Mouse (Mus musculus) embryonic fibroblast, embryonic 13.5 days (primary cell): ENCODE results near the gene Cep57. TPM values are rescaled to one million over a fixed set of nuclear protein-coding genes. Genes with fewer than 3 reads are reported as not detected.

Experiments
- H3K27ac ChIP-seq: 2 replicates; pipeline ENCODE4 v1.5.1; 2012; ENCODE audit warnings: low read length, control low read depth, inconsistent platforms; ENCODE audit not compliant: insufficient read depth
- H3K4me1 ChIP-seq: 2 replicates; pipeline ENCODE4 v1.6.1; 2011; ENCODE audit warnings: low read length; ENCODE audit not compliant: control insufficient read depth, insufficient read depth
- H3K4me3 ChIP-seq: 2 replicates; pipeline ENCODE4 v1.5.1; 2011; ENCODE audit warnings: mild to moderate bottlenecking, control low read depth, low read length; ENCODE audit not compliant: insufficient read depth
- CTCF ChIP-seq: IDR thresholded peaks from 2 replicates; pipeline ENCODE4 v1.5.1; 2011; ENCODE audit warnings: mild to moderate bottlenecking, control low read depth, low read length, moderate library complexity, borderline replicate concordance; ENCODE audit not compliant: insufficient read depth
- POLR2A ChIP-seq: IDR thresholded peaks from 2 replicates; pipeline ENCODE4 v1.6.1; 2011; ENCODE audit warnings: low read depth, mild to moderate bottlenecking, control low read depth, low read length, moderate library complexity
- polyA plus RNA-seq: library from polyadenylated mRNA; stranded (reverse); fragments of >200 nt; gene quantifications from 2 replicates; pipeline ENCODE4 v1.2.4, GENCODE M21; 2011; ENCODE audit warnings: low read depth; ENCODE audit not compliant: missing spikeins, insufficient read length

Gene Cep57
- polyA plus RNA-seq = 29.4 and 42.4 TPM in 2 replicates

GRCm38 (mm10) chr9:13826832-13827405 lies at the start of gene Cep57:
Gene Cep57, minus strand, starts transcription at chr9:13827107.
- peak within 1 kb of the TSS; percentile 89 for H3K4me3 ChIP-seq
- H3K4me1 ChIP-seq = peaks cover 4% of the 10 kb centered on the region
- TF ChIP-seq CTCF (no peak), POLR2A (peak; percentile 79)
- peak within 1 kb of the TSS; percentile 82 for H3K27ac ChIP-seq

GRCm38 (mm10) chr9:13875340-13875739 lies 48.4 kb upstream of the Cep57 start:
- H3K4me3 ChIP-seq = no peak overlapping the region
- TF ChIP-seq POLR2A (no peak), CTCF (no peak)
- H3K27ac ChIP-seq = peak overlapping the region; percentile 5; the same call in 1 of the 2 replicates
- H3K4me1 ChIP-seq = peaks cover 6% of the 10 kb centered on the region; the same call in 1 of the 2 replicates

- Histone ChIP-seq H3K4me1 (peaks cover 6% of the 10 kb centered on the region; the same call in 1 of the 2 replicates), H3K27ac (no peak overlapping the region), H3K4me3 (no peak overlapping the region)
- TF ChIP-seq POLR2A (no peak), CTCF (no peak)
These were observed 47.5 kb upstream of the Cep57 start for GRCm38 (mm10) chr9:13874359-13874758.

GRCm38 (mm10) chr9:13871631-13872030 lies 44.7 kb upstream of the Cep57 start:
- Histone ChIP-seq H3K4me1 (peaks cover 6% of the 10 kb centered on the region; the same call in 1 of the 2 replicates), H3K4me3 (no peak overlapping the region), H3K27ac (no peak overlapping the region)
- TF ChIP-seq CTCF (no peak), POLR2A (no peak)

- TF ChIP-seq CTCF (no peak), POLR2A (no peak)
- H3K4me1 ChIP-seq = no peaks in the 10 kb centered on the region
- no peak overlapping the region for H3K27ac ChIP-seq
- no peak overlapping the region for H3K4me3 ChIP-seq
These were observed 40.7 kb upstream of the Cep57 start for GRCm38 (mm10) chr9:13867646-13868045.

GRCm38 (mm10) chr9:13856777-13857176 lies 29.9 kb upstream of the Cep57 start:
- Histone ChIP-seq H3K4me1 (no peaks in the 10 kb centered on the region), H3K27ac (no peak overlapping the region), H3K4me3 (no peak overlapping the region)
- no peak for TF ChIP-seq CTCF
- no peak for TF ChIP-seq POLR2A

GRCm38 (mm10) chr9:13856247-13856646 lies 29.3 kb upstream of the Cep57 start:
- no peaks in the 10 kb centered on the region for H3K4me1 ChIP-seq
- no peak overlapping the region for H3K4me3 ChIP-seq
- H3K27ac ChIP-seq = no peak overlapping the region
- no peak for TF ChIP-seq CTCF
- TF ChIP-seq POLR2A = no peak

GRCm38 (mm10) chr9:13853876-13854275 lies 27.0 kb upstream of the Cep57 start:
- Histone ChIP-seq H3K27ac (no peak overlapping the region), H3K4me1 (no peaks in the 10 kb centered on the region), H3K4me3 (no peak overlapping the region)
- TF ChIP-seq POLR2A (no peak), CTCF (no peak)

- TF ChIP-seq POLR2A = no peak
- no peak for TF ChIP-seq CTCF
- no peaks in the 10 kb centered on the region for H3K4me1 ChIP-seq
- H3K4me3 ChIP-seq = no peak overlapping the region
- no peak overlapping the region for H3K27ac ChIP-seq
These were observed 21.9 kb upstream of the Cep57 start for GRCm38 (mm10) chr9:13848481-13849480.

- no peaks in the 10 kb centered on the region for H3K4me1 ChIP-seq
- no peak overlapping the region for H3K4me3 ChIP-seq
- no peak overlapping the region for H3K27ac ChIP-seq
- no peak for TF ChIP-seq CTCF
- no peak for TF ChIP-seq POLR2A
These were observed 20.7 kb upstream of the Cep57 start for GRCm38 (mm10) chr9:13847591-13847990.
